Mouse (Mus musculus) heart, embryonic 11.5 days (tissue): ENCODE data around the gene Rnasek. TPM values are rescaled to one million over a fixed set of nuclear protein-coding genes. Genes with fewer than 3 reads are reported as not detected.
A peak's percentile ranks its signal among the peaks of the same experiment; 100 is the strongest.

ENCODE experiments used
- ATAC-seq: fragments of 200-750 bp; cut with Nextera tagmentation; replicated peaks from 2 replicates; pipeline ENCODE4 v1.8.0; 2017; ENCODE audit warnings: moderate library complexity; ENCODE audit not compliant: insufficient number of reproducible peaks, low FRiP score, low TSS enrichment
- H3K27ac ChIP-seq: fragments of 300-500 bp; sonication (generic); 2 replicates; pipeline ENCODE4 v1.5.1; 2014; ENCODE audit warnings: mild to moderate bottlenecking, low read depth, low read length
- H3K27me3 ChIP-seq: fragments of 300-500 bp; sonication (generic); 2 replicates; pipeline ENCODE4 v1.6.1; 2014; ENCODE audit warnings: mild to moderate bottlenecking, low read length, mixed read lengths; ENCODE audit not compliant: control insufficient read depth, insufficient read depth
- H3K36me3 ChIP-seq: fragments of 300-500 bp; sonication (generic); 2 replicates; pipeline ENCODE4 v1.6.1; 2014; ENCODE audit warnings: mild to moderate bottlenecking, low read length, moderate library complexity, mixed read lengths; ENCODE audit not compliant: control insufficient read depth, insufficient read depth
- H3K4me1 ChIP-seq: fragments of 300-500 bp; sonication (generic); 2 replicates; pipeline ENCODE4 v1.6.1; 2014; ENCODE audit warnings: low read length; ENCODE audit not compliant: control insufficient read depth, insufficient read depth
- H3K4me2 ChIP-seq: fragments of 300-500 bp; sonication (generic); 2 replicates; pipeline ENCODE4 v1.6.1; 2014; ENCODE audit warnings: mild to moderate bottlenecking, moderate library complexity
- H3K4me3 ChIP-seq: fragments of 300-500 bp; sonication (generic); 2 replicates; pipeline ENCODE4 v1.5.1; 2014; ENCODE audit warnings: low read depth, low read length
- H3K9ac ChIP-seq: fragments of 300-500 bp; sonication (generic); 2 replicates; pipeline ENCODE4 v1.6.1; 2014; ENCODE audit warnings: mild to moderate bottlenecking, low read depth, low read length, moderate library complexity
- H3K9me3 ChIP-seq: fragments of 300-500 bp; sonication (generic); replicated peaks from 2 replicates; pipeline ENCODE4 v1.6.1; 2016; ENCODE audit warnings: low read length; ENCODE audit not compliant: control insufficient read depth
- WGBS: fragments of 180-500 bp; shearing (Covaris S2); extraction: QIAGEN DNeasy Blood & Tissue Kit; methylation state at CpG from one replicate; pipeline ENCODE4 v1.1.7; 2014; ENCODE audit not compliant: insufficient replicate concordance; 5-methylcytosine and 5-hydroxymethylcytosine counted together
- polyA plus RNA-seq: library from polyadenylated mRNA; unstranded; fragments of >200 nt; fragmentation: Nextera tagmentation; extraction: Ambion mirVana; gene quantifications from 2 replicates; pipeline ENCODE4 v1.2.1, GENCODE M21; 2014

The Rnasek gene
- 170 and 183 TPM in 2 replicates for polyA plus RNA-seq

DNA sequence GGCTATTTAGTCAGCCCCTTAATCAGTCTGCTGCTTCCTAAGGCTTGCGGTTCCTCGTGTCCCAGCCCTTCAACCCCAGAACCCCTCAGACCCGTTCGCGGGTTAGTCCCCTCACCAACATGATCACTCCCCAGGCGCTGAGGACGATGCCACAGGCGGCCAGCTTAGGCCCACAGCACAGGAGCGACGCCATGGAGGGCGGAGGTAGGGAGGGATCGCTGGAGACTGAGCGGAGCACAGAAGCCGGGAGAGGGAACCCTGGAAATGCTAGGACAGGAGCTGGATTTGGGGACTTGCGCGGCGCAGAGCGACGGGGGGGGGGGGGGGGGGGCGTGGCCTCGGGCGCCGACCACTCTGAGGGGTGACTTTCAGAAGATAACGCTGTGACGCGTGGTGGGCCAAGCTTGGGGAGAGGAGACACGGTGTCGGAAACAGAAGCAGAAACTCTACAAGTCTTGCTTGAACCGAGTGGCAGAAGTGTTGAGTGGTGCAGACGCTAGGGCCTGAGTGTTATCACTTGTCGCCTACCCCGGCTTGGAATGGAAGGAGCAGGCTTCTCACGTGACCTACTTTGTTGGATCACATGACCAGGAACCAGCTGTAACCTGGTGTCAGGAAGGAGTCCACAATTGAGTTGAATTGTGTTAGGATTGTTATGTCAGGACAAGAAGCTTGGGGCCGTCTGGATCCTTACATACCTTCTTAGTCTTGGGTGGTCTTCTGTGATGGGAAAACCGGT, at the start of gene Rnasek, which contains the start of gene Gm21988:
Gene Rnasek, minus strand, starts transcription at position 302 of the 739 bp plus-strand sequence.
Gene Gm21988, minus strand, starts transcription at position 290 of the 739 bp plus-strand sequence.
- Histone ChIP-seq H3K27ac (peak within 1 kb of the TSS; percentile 96), H3K4me2 (peak within 1 kb of the TSS; percentile 94), H3K36me3 (0 out of 2 replicates have a peak, but pooled peaks cover 2% of the 10 kb centered on the region), H3K4me1 (peaks cover 27% of the 10 kb centered on the region), H3K27me3 (0 out of 2 replicates have a peak, but pooled peaks cover 4% of the 10 kb centered on the region), H3K4me3 (peak within 1 kb of the TSS; percentile 77), H3K9me3 (no peaks in the 10 kb centered on the region), H3K9ac (peak within 1 kb of the TSS; percentile 93)
- under 1% methylated on average over 33 of the region's 35 CpGs for WGBS
- ATAC-seq, result 0 out of 2 replicates have a peak, but pooled peaks have one; percentile 32

GRCm38 (mm10) chr11:70289236-70289635, 49.6 kb upstream of the Rnasek start:
- no peaks in the 10 kb centered on the region for H3K36me3 ChIP-seq
- no peaks in the 10 kb centered on the region for H3K9me3 ChIP-seq
- no peaks in the 10 kb centered on the region for H3K4me1 ChIP-seq
- ATAC-seq, result no peak
- H3K4me3 ChIP-seq, result no peak overlapping the region
- H3K9ac ChIP-seq, result no peak overlapping the region
- no peak overlapping the region for H3K27ac ChIP-seq
- no peaks in the 10 kb centered on the region for H3K27me3 ChIP-seq
- WGBS, result 26% methylated on average over 6 of the region's 6 CpGs
- H3K4me2 ChIP-seq, result no peak overlapping the region

GRCm38 (mm10) chr11:70288102-70288501, 48.5 kb upstream of the Rnasek start:
- Histone ChIP-seq H3K9me3 (no peaks in the 10 kb centered on the region), H3K4me1 (no peaks in the 10 kb centered on the region), H3K4me2 (no peak overlapping the region), H3K27me3 (no peaks in the 10 kb centered on the region), H3K4me3 (no peak overlapping the region), H3K36me3 (no peaks in the 10 kb centered on the region), H3K9ac (no peak overlapping the region), H3K27ac (no peak overlapping the region)
- WGBS, result 81% methylated on average over 10 of the region's 10 CpGs
- no peak for ATAC-seq

DNA sequence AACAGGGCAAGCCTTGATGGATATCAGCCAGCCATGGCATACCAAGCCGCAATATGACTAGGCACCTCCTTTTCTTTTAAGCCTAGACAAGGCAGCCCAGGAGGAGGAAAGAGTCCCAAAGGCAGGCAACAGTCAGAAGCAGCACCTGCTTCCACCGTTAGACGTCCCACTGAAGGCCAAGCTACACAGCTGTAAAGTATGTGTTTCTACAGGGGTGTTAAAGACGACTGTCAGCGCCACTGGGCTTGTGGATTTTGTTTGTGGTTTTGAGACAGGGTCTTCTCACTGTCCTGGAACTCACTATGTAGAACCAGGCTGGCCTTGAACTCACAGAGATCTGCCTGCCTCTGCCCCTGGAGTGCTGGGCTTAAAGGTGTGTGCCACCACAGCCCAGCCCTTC, 46.0 kb upstream of the Rnasek start:
- 58% methylated on average over 5 of the region's 5 CpGs for WGBS
- ATAC-seq, result no peak
- H3K4me2 ChIP-seq, result no peak overlapping the region

GRCm38 (mm10) chr11:70284757-70285156, 45.1 kb upstream of the Rnasek start:
- WGBS, result 69% methylated on average over 3 of the region's 3 CpGs
- ATAC-seq, result no peak

More for the DNA sequence above, 46.0 kb upstream of the Rnasek start:
- Histone ChIP-seq H3K4me3 (no peak overlapping the region), H3K4me1 (no peaks in the 10 kb centered on the region), H3K27me3 (no peaks in the 10 kb centered on the region), H3K36me3 (no peaks in the 10 kb centered on the region), H3K9me3 (no peaks in the 10 kb centered on the region), H3K27ac (no peak overlapping the region), H3K9ac (no peak overlapping the region)

DNA sequence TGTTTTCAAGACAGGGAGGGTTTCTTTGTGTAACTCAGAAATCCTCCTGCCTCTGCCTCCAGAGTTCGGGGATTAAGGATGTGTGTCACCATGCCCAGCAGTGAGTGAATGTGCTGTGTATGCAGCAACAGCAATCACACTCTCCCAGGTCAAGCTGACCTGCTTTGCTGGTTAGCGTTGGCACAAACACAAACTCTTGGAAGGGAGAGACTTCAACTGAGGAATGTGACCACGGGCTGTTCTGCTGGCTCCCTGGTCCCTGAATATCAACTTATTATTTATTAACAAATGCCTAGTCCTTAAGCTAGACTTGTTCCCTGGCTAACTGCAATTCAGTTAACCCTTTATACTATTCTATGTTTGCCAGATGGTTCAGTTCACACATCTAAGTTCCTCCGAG, 44.0 kb upstream of the Rnasek start:
- Histone ChIP-seq H3K4me1 (no peaks in the 10 kb centered on the region), H3K9me3 (no peaks in the 10 kb centered on the region), H3K4me2 (no peak overlapping the region), H3K9ac (no peak overlapping the region), H3K4me3 (no peak overlapping the region), H3K27me3 (no peaks in the 10 kb centered on the region), H3K36me3 (no peaks in the 10 kb centered on the region), H3K27ac (no peak overlapping the region)
- ATAC-seq, result no peak
- 72% methylated on average over 4 of the region's 4 CpGs for WGBS

More at GRCm38 (mm10) chr11:70284757-70285156, 45.1 kb upstream of the Rnasek start:
- H3K27me3 ChIP-seq, result no peaks in the 10 kb centered on the region
- H3K4me2 ChIP-seq, result no peak overlapping the region
- H3K4me1 ChIP-seq, result no peaks in the 10 kb centered on the region
- no peak overlapping the region for H3K27ac ChIP-seq
- H3K4me3 ChIP-seq, result no peak overlapping the region
- H3K9ac ChIP-seq, result no peak overlapping the region
- no peaks in the 10 kb centered on the region for H3K36me3 ChIP-seq
- no peaks in the 10 kb centered on the region for H3K9me3 ChIP-seq

GRCm38 (mm10) chr11:70280441-70280840, 40.8 kb upstream of the Rnasek start:
- no peaks in the 10 kb centered on the region for H3K4me1 ChIP-seq
- no peak overlapping the region for H3K27ac ChIP-seq
- 66% methylated on average over 3 of the region's 3 CpGs for WGBS
- no peak overlapping the region for H3K9ac ChIP-seq
- no peaks in the 10 kb centered on the region for H3K27me3 ChIP-seq
- H3K4me3 ChIP-seq, result no peak overlapping the region
- no peaks in the 10 kb centered on the region for H3K9me3 ChIP-seq
- no peaks in the 10 kb centered on the region for H3K36me3 ChIP-seq
- ATAC-seq, result no peak
- no peak overlapping the region for H3K4me2 ChIP-seq

- no peak overlapping the region for H3K4me2 ChIP-seq
- H3K36me3 ChIP-seq, result no peaks in the 10 kb centered on the region
- H3K27me3 ChIP-seq, result no peaks in the 10 kb centered on the region
- H3K9ac ChIP-seq, result no peak overlapping the region
- no peaks in the 10 kb centered on the region for H3K4me1 ChIP-seq
- H3K27ac ChIP-seq, result no peak overlapping the region
- no peak for ATAC-seq
- WGBS, result 74% methylated on average over 3 of the region's 3 CpGs
- no peaks in the 10 kb centered on the region for H3K9me3 ChIP-seq
- no peak overlapping the region for H3K4me3 ChIP-seq
These were observed 39.3 kb upstream of the Rnasek start for GRCm38 (mm10) chr11:70278961-70279360.

GRCm38 (mm10) chr11:70271641-70272040, 32.0 kb upstream of the Rnasek start:
- H3K9ac ChIP-seq, result no peak overlapping the region
- no peak overlapping the region for H3K4me2 ChIP-seq
- no peak for ATAC-seq
- H3K36me3 ChIP-seq, result no peaks in the 10 kb centered on the region
- no peak overlapping the region for H3K4me3 ChIP-seq
- no peaks in the 10 kb centered on the region for H3K9me3 ChIP-seq
- no peaks in the 10 kb centered on the region for H3K4me1 ChIP-seq
- H3K27ac ChIP-seq, result no peak overlapping the region
- 82% methylated on average over 7 of the region's 7 CpGs for WGBS
- H3K27me3 ChIP-seq, result no peaks in the 10 kb centered on the region
